Mouse (Mus musculus) liver, postnatal 0 days (tissue): ENCODE measurements around the gene Plxnb1. TPM values are rescaled to one million over a fixed set of nuclear protein-coding genes. Genes with fewer than 3 reads are reported as not detected.
A peak's percentile ranks its signal among the peaks of the same experiment; 100 is the strongest.

Experiments used
- ATAC-seq: fragments of 200-750 bp; cut with Nextera tagmentation; 2 replicates; pipeline ENCODE4 v1.8.0; 2017; ENCODE audit warnings: mild to moderate bottlenecking, moderate library complexity
- DNase-seq: peaks from one replicate; pipeline ENCODE4 v3.0.0-alpha.2; 2016
- H3K27ac ChIP-seq: fragments of 300-500 bp; sonication (generic); 2 replicates; pipeline ENCODE4 v1.5.1; 2014; ENCODE audit warnings: antibody characterized with exemption, moderate library complexity, mild to moderate bottlenecking, low read depth
- H3K27me3 ChIP-seq: fragments of 300-500 bp; sonication (generic); 2 replicates; pipeline ENCODE4 v1.6.1; 2014; ENCODE audit warnings: low read length, control low read depth, mixed read lengths; ENCODE audit not compliant: insufficient read depth
- H3K36me3 ChIP-seq: fragments of 300-500 bp; sonication (generic); replicated peaks from 2 replicates; pipeline ENCODE4 v1.6.1; 2014; ENCODE audit warnings: mild to moderate bottlenecking, control low read depth, low read length, moderate library complexity, mixed read lengths; ENCODE audit not compliant: insufficient read depth
- H3K4me1 ChIP-seq: fragments of 300-500 bp; sonication (generic); 2 replicates; pipeline ENCODE4 v1.6.1; 2014; ENCODE audit warnings: antibody characterized with exemption, mild to moderate bottlenecking, control low read depth; ENCODE audit not compliant: insufficient read depth
- H3K4me2 ChIP-seq: fragments of 300-500 bp; sonication (generic); 2 replicates; pipeline ENCODE4 v1.6.1; 2014; ENCODE audit warnings: low read depth, mild to moderate bottlenecking, low read length, moderate library complexity, mixed read lengths
- H3K4me3 ChIP-seq: fragments of 300-500 bp; sonication (generic); 2 replicates; pipeline ENCODE4 v1.5.1; 2014; ENCODE audit warnings: low read depth, low read length
- H3K9ac ChIP-seq: fragments of 300-500 bp; sonication (generic); replicated peaks from 2 replicates; pipeline ENCODE4 v1.6.1; 2014; ENCODE audit warnings: mild to moderate bottlenecking, moderate library complexity
- H3K9me3 ChIP-seq: fragments of 300-500 bp; sonication (generic); 2 replicates; pipeline ENCODE4 v1.6.1; 2016; ENCODE audit warnings: mild to moderate bottlenecking, control low read depth, low read length, mixed read lengths
- CTCF ChIP-seq: sonication (generic); IDR thresholded peaks from 2 replicates; pipeline ENCODE4 v1.5.1; 2016; ENCODE audit warnings: antibody characterized with exemption, low read depth
- EP300 ChIP-seq: IDR thresholded peaks from 2 replicates; pipeline ENCODE4 v1.6.1; 2016; ENCODE audit warnings: antibody characterized with exemption, low read depth, mild to moderate bottlenecking
- WGBS: fragments of 180-500 bp; shearing (Covaris S2); extraction: QIAGEN DNeasy Blood & Tissue Kit; methylation state at CpG from one replicate; pipeline ENCODE4 v1.1.7; 2014; ENCODE audit not compliant: insufficient replicate concordance; 5-methylcytosine and 5-hydroxymethylcytosine counted together
- polyA plus RNA-seq: library from polyadenylated mRNA; unstranded; fragments of >200 nt; fragmentation: Nextera tagmentation; extraction: Ambion mirVana; gene quantifications from 2 replicates; pipeline ENCODE4 v1.2.1, GENCODE M21; 2015

Plxnb1 gene
- polyA plus RNA-seq, 1 experiment from 2014 or later = 1.9 TPM

DNA sequence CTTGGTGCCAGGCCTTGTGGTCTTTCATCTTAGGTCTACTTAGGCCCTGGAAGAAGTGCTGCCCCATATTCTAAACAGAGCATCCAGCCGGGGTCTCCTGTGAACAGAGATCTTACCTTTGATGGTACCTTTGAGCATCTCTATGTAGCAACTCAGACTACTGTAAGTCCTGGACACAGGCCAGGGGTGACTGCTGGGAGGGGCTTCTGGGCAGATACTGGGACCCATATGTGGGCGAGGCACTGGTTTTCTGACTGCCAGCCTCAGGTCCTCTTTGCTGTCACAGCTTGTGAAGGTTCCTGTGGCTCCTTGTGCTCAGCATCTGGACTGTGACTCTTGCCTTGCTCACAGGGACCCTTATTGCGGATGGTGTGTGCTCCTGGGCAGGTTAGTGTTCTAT lies 7.4 kb downstream of the Plxnb1 start:
- no peaks in the 10 kb centered on the region for H3K27me3 ChIP-seq
- DNase-seq (no peak), ATAC-seq (no peak)
- TF ChIP-seq CTCF (no peak), EP300 (no peak)
- H3K9ac ChIP-seq = no peak overlapping the region
- no peaks in the 10 kb centered on the region for H3K9me3 ChIP-seq
- H3K27ac ChIP-seq = no peak overlapping the region
- H3K36me3 ChIP-seq = peaks cover 11% of the 10 kb centered on the region; the same call in 1 of the 2 replicates
- H3K4me3 ChIP-seq = no peak overlapping the region
- WGBS = 61% methylated on average over 3 of the region's 3 CpGs
- H3K4me1 ChIP-seq = peaks cover 9% of the 10 kb centered on the region; the same call in 1 of the 2 replicates
- H3K4me2 ChIP-seq = no peak overlapping the region

- H3K36me3 ChIP-seq = peaks cover 11% of the 10 kb centered on the region; the same call in 1 of the 2 replicates
- DNase-seq = no peak
- peaks cover 8% of the 10 kb centered on the region; the same call in 1 of the 2 replicates for H3K4me1 ChIP-seq
- no peaks in the 10 kb centered on the region for H3K27me3 ChIP-seq
- H3K9ac ChIP-seq = no peak overlapping the region
- no peak overlapping the region for H3K4me2 ChIP-seq
- no peak overlapping the region for H3K4me3 ChIP-seq
- H3K27ac ChIP-seq = no peak overlapping the region
- ATAC-seq = no peak
- no peak for TF ChIP-seq EP300
- TF ChIP-seq CTCF = no peak
- H3K9me3 ChIP-seq = no peaks in the 10 kb centered on the region
- WGBS = 59% methylated on average over 7 of the region's 7 CpGs
These were observed 8.1 kb downstream of the Plxnb1 start for GRCm38 (mm10) chr9:109103250-109103649.

DNA sequence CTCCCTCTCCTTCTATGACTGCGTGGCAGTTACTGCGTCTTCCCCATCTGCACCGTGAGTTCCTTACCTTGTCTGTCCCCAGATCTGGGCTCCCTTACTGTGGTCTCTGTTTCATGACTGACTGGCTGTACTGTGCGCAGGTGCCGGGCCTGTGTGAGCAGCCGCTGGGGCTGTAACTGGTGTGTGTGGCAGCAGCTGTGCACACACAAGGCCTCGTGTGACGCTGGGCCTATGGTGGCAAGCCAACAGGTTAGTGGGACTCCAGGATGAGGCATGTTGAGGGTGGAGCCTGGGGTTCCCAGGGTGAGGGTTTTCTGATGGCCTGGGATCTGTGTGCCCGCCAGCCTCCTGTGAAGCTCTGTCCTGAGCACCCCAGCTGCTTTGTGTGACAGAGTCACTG lies 8.9 kb downstream of the Plxnb1 start:
- TF ChIP-seq EP300 = no peak
- TF ChIP-seq CTCF = no peak
- WGBS = 88% methylated on average over 9 of the region's 9 CpGs
- Histone ChIP-seq H3K36me3 (peaks cover 11% of the 10 kb centered on the region), H3K9me3 (no peaks in the 10 kb centered on the region), H3K9ac (no peak overlapping the region), H3K27me3 (no peaks in the 10 kb centered on the region), H3K27ac (no peak overlapping the region), H3K4me1 (0 out of 2 replicates have a peak, but pooled peaks cover under 1% of the 10 kb centered on the region), H3K4me2 (no peak overlapping the region), H3K4me3 (no peak overlapping the region)
- no peak for ATAC-seq
- DNase-seq = no peak

- H3K27ac ChIP-seq = no peak overlapping the region
- DNase-seq = no peak
- no peaks in the 10 kb centered on the region for H3K9me3 ChIP-seq
- H3K4me2 ChIP-seq = no peak overlapping the region
- 75% methylated on average over 12 of the region's 12 CpGs for WGBS
- H3K9ac ChIP-seq = no peak overlapping the region
- H3K4me1 ChIP-seq = no peaks in the 10 kb centered on the region
- H3K4me3 ChIP-seq = no peak overlapping the region
- no peak for TF ChIP-seq EP300
- peaks cover 11% of the 10 kb centered on the region for H3K36me3 ChIP-seq
- 0 out of 2 replicates have a peak, but pooled peaks have one; percentile 7 for ATAC-seq
- no peaks in the 10 kb centered on the region for H3K27me3 ChIP-seq
These were observed 9.8 kb downstream of the Plxnb1 start for GRCm38 (mm10) chr9:109105011-109105410.

- no peak overlapping the region for H3K4me2 ChIP-seq
- H3K36me3 ChIP-seq = peaks cover 7% of the 10 kb centered on the region
- H3K27me3 ChIP-seq = no peaks in the 10 kb centered on the region
- H3K9ac ChIP-seq = no peak overlapping the region
- no peak for TF ChIP-seq EP300
- H3K4me3 ChIP-seq = no peak overlapping the region
- 68% methylated on average over 12 of the region's 12 CpGs for WGBS
- ATAC-seq (no peak), DNase-seq (no peak)
- no peak overlapping the region for H3K27ac ChIP-seq
- no peaks in the 10 kb centered on the region for H3K9me3 ChIP-seq
- H3K4me1 ChIP-seq = no peaks in the 10 kb centered on the region
These were observed 10.5 kb downstream of the Plxnb1 start for GRCm38 (mm10) chr9:109105648-109106047.

DNA sequence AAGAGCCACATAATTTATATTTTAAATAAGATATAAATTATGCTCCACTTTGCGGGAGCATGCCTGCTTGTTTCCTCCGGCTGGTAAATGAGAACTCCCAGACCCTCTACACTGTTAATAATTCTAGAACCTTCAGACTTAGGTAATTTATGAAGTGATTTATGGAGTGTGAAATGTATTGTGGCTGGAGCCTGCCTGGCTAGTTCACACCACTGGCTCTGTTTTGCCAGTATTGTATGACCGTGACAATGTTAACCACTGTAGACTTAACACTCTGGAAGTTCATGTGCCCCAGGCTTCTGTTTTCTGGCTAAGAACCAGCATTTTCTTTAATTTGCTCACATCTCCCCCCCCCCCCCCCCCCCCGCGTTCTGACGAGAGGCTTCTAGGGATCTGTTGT lies 12.2 kb downstream of the Plxnb1 start:
- no peaks in the 10 kb centered on the region for H3K9me3 ChIP-seq
- WGBS = 88% methylated on average over 5 of the region's 6 CpGs
- no peak overlapping the region for H3K4me2 ChIP-seq
- ATAC-seq (no peak), DNase-seq (no peak)
- H3K4me1 ChIP-seq = no peaks in the 10 kb centered on the region
- peaks cover 17% of the 10 kb centered on the region for H3K36me3 ChIP-seq
- H3K27ac ChIP-seq = no peak overlapping the region
- no peaks in the 10 kb centered on the region for H3K27me3 ChIP-seq
- no peak for TF ChIP-seq CTCF
- no peak for TF ChIP-seq EP300
- no peak overlapping the region for H3K4me3 ChIP-seq
- no peak overlapping the region for H3K9ac ChIP-seq

DNA sequence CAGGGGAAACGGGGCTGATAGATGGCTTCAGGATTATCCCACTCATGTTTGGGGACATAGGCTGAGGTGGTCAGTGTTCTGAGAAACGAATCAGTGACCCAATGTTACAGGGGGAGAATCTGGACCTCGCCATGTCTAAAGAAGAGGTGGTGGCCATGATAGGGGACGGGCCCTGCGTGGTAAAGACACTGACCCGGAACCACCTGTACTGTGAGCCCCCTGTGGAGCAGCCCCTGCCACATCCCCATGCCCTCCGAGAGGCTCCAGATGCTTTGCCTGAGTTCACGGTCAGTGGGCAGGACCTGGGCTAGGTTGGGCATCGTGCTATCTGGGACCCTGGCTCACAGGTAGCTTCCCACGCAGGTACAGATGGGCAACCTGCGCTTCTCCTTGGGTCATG lies 15.1 kb downstream of the Plxnb1 start:
- Histone ChIP-seq H3K4me2 (no peak overlapping the region), H3K27ac (no peak overlapping the region), H3K36me3 (peaks cover 24% of the 10 kb centered on the region), H3K4me3 (no peak overlapping the region), H3K9me3 (no peaks in the 10 kb centered on the region), H3K4me1 (no peaks in the 10 kb centered on the region), H3K9ac (no peak overlapping the region), H3K27me3 (no peaks in the 10 kb centered on the region)
- TF ChIP-seq CTCF (no peak), EP300 (no peak)
- 86% methylated on average over 11 of the region's 11 CpGs for WGBS
- DNase-seq (no peak), ATAC-seq (no peak)
